Mouse (Mus musculus) liver, adult 2 months (tissue): ENCODE data around the gene Cd274.
"Not testable (repeated sequence)": the region's sequence is repeated elsewhere in the genome, so short reads cannot be mapped to it uniquely, and the experiment has no call there.

Experiments used
- CTCF ChIP-seq: fragments of 200-500 bp; IDR thresholded peaks from 2 replicates; pipeline ENCODE4 v1.5.1; 2011; ENCODE audit warnings: low read depth, low read length, control low read depth
- POLR2A ChIP-seq: fragments of 200-500 bp; IDR thresholded peaks from 2 replicates; pipeline ENCODE4 v1.6.1; 2011; ENCODE audit warnings: low read length, control low read depth; ENCODE audit not compliant: insufficient read depth; ENCODE audit errors: extremely low read depth

GRCm38 (mm10) chr19:29414917-29415316 is 47.7 kb downstream of the Cd274 start:
- TF ChIP-seq CTCF, POLR2A: not testable (repeated sequence)
